Mouse (Mus musculus): ENCODE results near the gene Dio2.

DNA sequence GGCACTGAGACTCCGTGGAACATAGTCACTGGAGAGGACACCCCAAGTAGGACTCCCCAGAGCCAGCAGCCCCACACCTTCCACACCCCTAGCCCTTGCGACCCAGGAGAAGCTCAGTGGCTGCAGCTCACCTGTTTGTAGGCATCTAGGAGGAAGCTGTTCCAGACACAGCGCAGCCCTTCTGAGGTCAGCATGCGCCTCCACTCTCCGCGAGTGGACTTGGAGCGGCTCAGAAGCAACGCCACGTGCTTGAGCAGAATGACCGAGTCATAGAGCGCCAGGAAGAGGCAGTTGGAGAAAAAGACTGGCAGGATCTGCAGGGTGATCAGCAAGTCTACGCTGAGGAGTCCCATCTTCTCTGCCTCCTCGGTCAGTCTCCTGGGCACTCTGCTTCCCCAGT is 306 bp downstream of the Dio2 start:
- TF ChIP-seq CTCF (IDR thresholded peaks at IDR 0.05; ENCODE audit: insufficient read depth, low read length) (no peak), POLR2A (IDR thresholded peaks at IDR 0.05; ENCODE audit: borderline replicate concordance, extremely low read depth, low read depth, low read length) (no peak)
